Mouse (Mus musculus): ENCODE results near the gene Olfr93. TPM values are rescaled to one million over a fixed set of nuclear protein-coding genes. Genes with fewer than 3 reads are reported as not detected.
"Not testable (repeated sequence)": the region's sequence is repeated elsewhere in the genome, so short reads cannot be mapped to it uniquely, and the experiment has no call there.

The Olfr93 gene
- not detected for total RNA-seq (2021)

- DNase-seq = no peak
Measured at GRCm38 (mm10) chr17:37161394-37161793, at the start of gene Olfr93. Gene Olfr93 (minus strand): TSS chr17:37161494.

GRCm38 (mm10) chr17:37203917-37204236 lies 42.6 kb upstream of the Olfr93 start:
- no peak for DNase-seq

DNA sequence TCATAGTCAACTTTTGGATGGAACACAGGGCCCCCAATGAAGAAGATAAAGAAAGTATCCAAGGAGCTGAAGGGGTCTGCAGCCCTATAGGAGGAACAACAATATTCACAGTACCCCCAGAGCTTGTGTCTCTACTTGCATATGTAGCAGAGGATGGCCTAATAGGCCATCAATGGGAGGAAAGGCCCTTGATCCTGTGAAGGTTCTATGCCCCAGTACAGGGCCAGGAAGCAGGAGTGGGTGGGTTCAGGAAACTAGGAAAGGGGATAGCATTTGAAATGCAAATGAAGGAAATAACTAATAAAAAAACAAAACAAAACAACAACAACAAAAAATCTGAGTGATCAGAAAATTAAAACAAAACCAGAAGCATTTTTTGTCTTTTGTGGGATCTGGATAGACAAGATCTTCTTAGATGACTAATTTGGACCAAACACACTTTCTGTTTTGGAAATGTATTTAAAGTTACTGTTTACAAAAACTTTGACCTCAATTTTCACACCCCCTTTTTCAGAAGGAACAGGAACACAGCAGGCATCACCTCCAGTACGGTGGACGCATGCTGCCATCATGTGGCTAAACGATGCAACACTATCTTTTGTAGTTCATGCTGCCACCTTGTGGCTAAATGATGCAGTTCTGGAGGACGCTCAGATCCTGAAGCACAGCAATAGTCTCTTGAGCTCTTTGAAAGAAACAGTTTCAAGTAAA lies 42.1 kb upstream of the Olfr93 start:
- peak; percentile 76 to 78 for DNase-seq

GRCm38 (mm10) chr17:37200894-37201293 lies 39.6 kb upstream of the Olfr93 start, which contains the start of gene Olfr94:
Gene Olfr94 (minus strand): TSS chr17:37200994.
- no peak for DNase-seq

GRCm38 (mm10) chr17:37196845-37197724 lies 35.8 kb upstream of the Olfr93 start:
- peak in 1 of 2 experiments; percentile 31 for DNase-seq

- no peak for DNase-seq
Measured at GRCm38 (mm10) chr17:37194782-37195181, 33.5 kb upstream of the Olfr93 start.

GRCm38 (mm10) chr17:37193656-37194055 lies 32.4 kb upstream of the Olfr93 start, which contains the start of gene Ubd:
Gene Ubd (plus strand): TSS chr17:37193892.
- no peak for DNase-seq

GRCm38 (mm10) chr17:37193032-37193431 lies 31.7 kb upstream of the Olfr93 start:
- DNase-seq = no peak

DNA sequence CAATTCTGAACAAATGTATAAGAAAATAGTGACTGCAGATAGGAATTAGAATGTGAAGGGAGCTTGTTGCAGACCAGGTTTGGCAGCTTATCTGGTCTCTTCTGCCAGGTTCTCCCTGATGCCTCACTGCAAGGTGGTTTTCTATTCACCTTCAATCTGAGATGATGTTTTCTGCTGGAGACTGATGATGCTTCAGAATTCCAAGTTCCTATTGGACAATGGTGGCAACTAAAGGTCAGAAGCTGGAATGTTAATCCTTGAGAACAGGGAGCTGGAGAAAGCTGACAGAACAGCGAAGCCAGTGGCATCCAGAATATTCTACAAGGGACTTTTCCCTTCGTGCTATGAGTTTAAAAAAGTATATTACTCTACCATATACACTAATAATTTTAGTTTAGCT lies 29.4 kb upstream of the Olfr93 start:
- DNase-seq = no peak

DNA sequence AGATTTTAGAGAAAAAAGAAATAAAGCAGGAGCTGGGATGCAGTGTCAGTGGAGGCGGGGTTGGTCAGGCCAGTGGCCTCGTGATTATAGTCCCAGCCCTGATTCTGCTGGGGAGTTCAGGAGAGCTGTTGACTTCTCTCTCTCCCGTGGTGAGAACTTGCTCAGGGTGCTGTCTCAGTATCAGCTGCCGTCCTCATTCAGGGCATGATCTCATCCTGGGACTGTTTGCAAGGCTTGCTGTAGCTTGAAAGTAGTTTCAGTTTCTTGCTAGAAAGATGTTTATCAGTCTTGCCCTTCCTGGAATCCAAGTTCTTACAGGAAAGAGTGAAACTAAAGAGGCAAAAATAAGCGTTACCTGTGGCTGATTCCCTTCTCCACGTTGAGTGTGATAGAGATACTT lies 24.2 kb upstream of the Olfr93 start:
- no peak for DNase-seq

DNA sequence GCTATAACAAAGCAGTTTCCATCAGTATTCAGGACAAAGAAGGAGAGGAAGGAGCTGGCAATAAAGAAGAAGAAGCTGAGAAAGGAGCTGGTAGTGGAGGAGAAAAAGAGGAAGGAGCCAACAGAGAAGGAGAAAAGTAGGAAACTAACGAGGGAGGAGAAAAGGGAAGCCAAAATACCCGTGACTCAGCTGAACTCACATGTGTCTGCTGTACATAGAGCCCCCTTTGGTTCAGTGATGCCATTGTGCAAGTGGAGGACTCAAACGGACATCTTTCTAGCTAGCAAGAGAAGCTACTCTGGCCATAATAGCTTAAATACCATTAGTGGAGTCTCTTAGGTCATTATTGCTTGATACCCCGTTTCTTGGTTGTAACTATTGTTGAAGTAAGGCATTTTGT lies 29.9 kb downstream of the Olfr93 start:
- DNase-seq = not testable (repeated sequence)

GRCm38 (mm10) chr17:37119988-37120387 lies 41.3 kb downstream of the Olfr93 start, which contains the start of gene Olfr92:
Gene Olfr92 (minus strand): TSS chr17:37120088.
- DNase-seq = no peak

- DNase-seq = no peak
Measured at GRCm38 (mm10) chr17:37098178-37098577, 63.1 kb downstream of the Olfr93 start, which contains the start of gene Olfr91. Gene Olfr91 (minus strand): TSS chr17:37098278.

- DNase-seq = no peak
Measured at GRCm38 (mm10) chr17:37093289-37093688, 68.0 kb downstream of the Olfr93 start.

- no peak for DNase-seq
Measured at GRCm38 (mm10) chr17:37092198-37092597, 69.1 kb downstream of the Olfr93 start.

Other genes starting within 250 kb of the Olfr93 start
- gene Rnf39, start 218.6 kb downstream of the Olfr93 start, total RNA-seq (2021) = 1 to 10 TPM; 4.4 to 7.3 TPM
- 100 to 1,000 TPM; 132 to 138 TPM for gene Ppp1r11, start 209.8 kb downstream of the Olfr93 start, total RNA-seq (2021)
- 10 to 100 TPM; 37.6 to 41.3 TPM for gene Znrd1, start 202.9 kb downstream of the Olfr93 start, total RNA-seq (2021)
- gene Znrd1as, start 202.9 kb downstream of the Olfr93 start, total RNA-seq (2021) = 1 to 10 TPM; 6.1 to 8.8 TPM
- not detected for gene 2410137M14Rik, start 180.3 kb downstream of the Olfr93 start, total RNA-seq (2021)
- gene H2-M5, start 172.0 kb downstream of the Olfr93 start, total RNA-seq (2021) = 1 to 10 TPM in 1 of 2 experiments, under 1 TPM in 1; 1.00 to 1.1 TPM
- 10 to 100 TPM; 15.9 to 18.1 TPM for gene Zfp57, start 160.3 kb downstream of the Olfr93 start, total RNA-seq (2021)
- gene Mog, start 138.1 kb downstream of the Olfr93 start, total RNA-seq (2021) = 10 to 100 TPM; 67.6 to 72.6 TPM
- 100 to 1,000 TPM; 688 to 703 TPM for gene Gabbr1, start 115.5 kb downstream of the Olfr93 start, total RNA-seq (2021)
- not detected for gene Olfr90, start 73.0 kb downstream of the Olfr93 start, total RNA-seq (2021)
- gene Olfr91, start 63.2 kb downstream of the Olfr93 start, total RNA-seq (2021) = not detected
- not detected for gene Olfr92, start 41.4 kb downstream of the Olfr93 start, total RNA-seq (2021)
- not detected for gene Ubd, start 32.4 kb upstream of the Olfr93 start, total RNA-seq (2021)
- not detected for gene Olfr94, start 39.5 kb upstream of the Olfr93 start, total RNA-seq (2021)
- gene Olfr95, start 51.6 kb upstream of the Olfr93 start, total RNA-seq (2021) = not detected
- not detected for gene Olfr96, start 58.7 kb upstream of the Olfr93 start, total RNA-seq (2021)
- not detected for gene Olfr97, start 75.8 kb upstream of the Olfr93 start, total RNA-seq (2021)
- not detected for gene Olfr98, start 102.3 kb upstream of the Olfr93 start, total RNA-seq (2021)
- 1 to 10 TPM; 1.5 to 2.0 TPM for gene H2-M3, start 108.7 kb upstream of the Olfr93 start, total RNA-seq (2021)
- not detected for gene Olfr99, start 122.0 kb upstream of the Olfr93 start, total RNA-seq (2021)
- not detected for gene Olfr101, start 142.8 kb upstream of the Olfr93 start, total RNA-seq (2021)
- not detected for gene Olfr102, start 155.6 kb upstream of the Olfr93 start, total RNA-seq (2021)
- gene Olfr103, start 178.2 kb upstream of the Olfr93 start, total RNA-seq (2021) = not detected
- not detected for gene Olfr104-ps, start 198.1 kb upstream of the Olfr93 start, total RNA-seq (2021)
- gene Olfr105-ps, start 217.5 kb upstream of the Olfr93 start, total RNA-seq (2021) = not detected
- gene Olfr106-ps, start 228.9 kb upstream of the Olfr93 start, total RNA-seq (2021) = not detected
- gene Olfr107, start 237.7 kb upstream of the Olfr93 start, total RNA-seq (2021) = not detected